Mouse (Mus musculus) frontal cortex, postnatal 25 days (tissue): Measurements from ENCODE around the gene Gjc2.
A peak's percentile ranks its signal among the peaks of the same experiment; 100 is the strongest.
"Not testable (repeated sequence)": the region's sequence is repeated elsewhere in the genome, so short reads cannot be mapped to it uniquely, and the experiment has no call there.

Experiments
- DNase-seq, 2 experiments: peaks; one replicate each; pipeline ENCODE4 v3.0.0; 2022; ENCODE audit warnings: low spot score in 2 of 2

The Gjc2 gene

DNA sequence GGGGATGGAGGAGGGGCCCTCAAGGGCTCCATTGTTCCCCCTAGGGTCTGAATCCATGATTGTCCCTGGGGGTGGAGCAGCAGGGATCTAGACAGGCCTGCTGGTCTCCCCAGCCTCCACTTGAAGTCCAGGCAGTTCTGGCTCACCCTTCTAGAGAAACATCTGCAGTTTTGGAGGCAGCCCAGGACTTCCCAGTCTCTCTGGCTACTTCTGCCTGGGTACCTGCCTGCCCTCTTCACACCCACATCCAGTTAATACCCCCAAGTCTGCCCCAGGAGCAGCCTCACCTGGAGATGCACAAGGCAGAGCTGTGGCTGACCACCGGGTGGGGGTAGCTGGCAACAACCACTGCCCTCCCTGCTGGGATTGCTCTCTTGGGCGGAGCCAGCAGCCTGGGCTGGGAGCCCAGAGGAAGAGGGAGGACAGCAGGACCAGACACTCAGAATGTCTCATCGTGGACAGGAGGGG, at the start of gene Gjc2:
Gene Gjc2, minus strand, starts transcription at position 350 of the 468 bp plus-strand sequence.
- DNase-seq, result no peak

DNA sequence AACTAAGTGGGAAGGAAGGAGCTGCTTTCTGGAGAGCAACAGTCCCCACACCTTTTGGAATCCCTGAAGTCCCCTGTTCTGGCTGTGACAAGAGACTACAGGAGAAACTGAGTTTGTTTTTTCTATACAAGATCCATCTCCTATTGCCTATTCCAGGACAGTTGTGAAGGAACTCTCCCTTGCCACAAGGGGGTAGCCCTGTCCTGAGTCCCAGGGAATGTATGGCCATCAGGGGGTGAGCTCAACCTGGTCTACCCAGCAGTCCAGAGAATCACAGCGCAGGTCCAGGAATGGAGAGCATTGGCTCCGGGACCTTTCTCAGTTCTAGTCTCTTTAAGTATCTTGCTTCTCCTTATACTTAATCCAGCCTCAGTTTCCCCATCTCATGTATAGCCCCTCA, 49.8 kb upstream of the Gjc2 start:
- no peak for DNase-seq

DNA sequence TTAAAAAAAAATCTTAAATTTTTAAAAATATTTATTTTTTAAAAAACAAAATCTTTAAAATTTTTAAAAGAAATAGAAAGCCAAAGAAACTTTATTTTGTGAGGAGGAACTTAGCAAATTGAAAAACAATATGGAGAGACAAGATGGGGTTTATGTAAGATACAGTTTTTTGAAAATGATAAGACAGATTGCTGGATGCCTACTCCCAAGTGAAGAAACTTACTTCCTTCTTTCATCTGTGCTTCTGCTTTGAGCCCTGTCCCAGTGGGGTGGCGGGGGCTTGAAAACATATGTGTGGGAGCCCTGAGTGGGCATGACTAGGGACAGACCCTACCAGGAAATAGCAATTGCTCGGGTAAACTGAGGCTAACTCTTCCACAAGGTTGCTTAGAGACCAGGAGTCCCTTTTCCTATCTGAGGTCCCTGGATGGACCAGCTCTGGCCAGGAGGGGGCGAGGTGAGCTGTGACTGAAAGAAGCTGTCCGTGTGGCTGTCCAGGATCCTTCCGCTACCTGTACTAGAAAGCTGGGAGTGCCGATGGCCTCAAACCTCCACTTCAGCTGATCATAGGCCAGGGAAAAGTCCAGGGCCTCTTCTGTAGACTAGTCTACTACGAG, 47.2 kb upstream of the Gjc2 start:
- DNase-seq, result no peak

DNA sequence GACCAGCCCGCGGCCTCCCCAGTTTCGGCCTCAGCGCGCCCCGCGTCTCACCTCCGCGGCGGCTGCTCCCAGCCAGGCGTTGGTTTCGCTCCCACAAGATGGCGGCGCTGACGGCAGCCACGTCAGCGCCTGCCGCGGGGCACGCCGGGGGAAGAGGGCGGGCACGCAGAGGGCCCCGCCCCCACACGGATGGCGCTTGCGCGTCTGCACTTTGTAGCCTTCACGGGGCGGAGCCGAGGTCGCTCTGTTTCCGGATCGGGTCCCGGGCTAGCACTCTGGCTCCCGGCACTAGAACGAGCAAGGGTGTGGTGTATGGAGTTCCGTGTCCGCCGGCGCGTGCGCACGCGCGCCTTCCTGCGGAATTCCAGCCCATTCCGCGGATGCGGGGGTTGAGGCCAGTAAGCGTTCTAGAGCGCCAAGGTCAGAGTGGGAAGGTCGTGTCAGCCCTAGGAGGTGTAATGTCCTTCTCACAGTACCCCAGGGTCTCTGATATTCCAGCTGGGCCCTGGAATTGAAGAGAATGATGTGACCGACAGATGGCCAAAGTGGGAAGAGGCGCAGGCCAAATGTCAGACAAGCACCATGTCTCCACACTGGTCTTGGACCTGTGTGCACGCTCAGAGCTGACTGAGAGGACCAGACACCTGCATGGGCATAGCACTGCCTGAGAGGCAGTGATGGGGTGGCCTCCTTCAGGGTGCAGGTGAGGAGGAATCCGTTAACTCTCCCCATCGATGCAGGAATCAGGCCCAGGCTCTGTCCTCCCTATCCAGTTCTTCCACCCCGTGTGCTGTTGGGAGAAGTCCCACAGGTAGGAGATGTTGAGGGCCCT, 45.3 kb upstream of the Gjc2 start, which contains the start of gene Arf1:
Gene Arf1, minus strand, starts transcription at position 149 of the 832 bp plus-strand sequence.
- DNase-seq, result peak; percentile 92 to 94

DNA sequence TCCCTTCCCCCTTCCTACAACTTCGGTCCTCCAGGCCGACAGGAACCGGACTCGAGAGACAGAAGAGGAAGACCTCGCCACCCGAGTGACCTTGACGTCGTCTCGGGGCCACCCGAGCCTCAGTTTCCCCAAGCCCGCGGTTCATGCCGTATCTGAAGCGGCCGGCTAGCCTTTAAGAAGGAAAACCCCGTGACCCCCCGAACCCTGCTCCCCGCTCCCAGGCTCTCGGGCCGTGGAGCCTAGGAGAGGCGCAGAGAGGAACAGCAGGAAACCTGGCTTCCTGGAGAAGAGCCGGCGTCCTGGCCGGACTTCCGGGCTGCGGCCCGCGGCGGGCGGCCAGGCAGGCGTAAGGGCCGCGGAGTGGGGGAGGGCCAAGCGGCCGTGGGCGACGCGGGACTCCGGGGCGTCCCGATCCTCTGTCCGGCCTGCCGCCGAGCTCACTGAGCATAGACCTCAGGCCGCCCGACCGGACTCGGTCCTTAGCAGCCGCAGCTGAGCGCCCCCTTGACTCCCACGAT, 44.6 kb upstream of the Gjc2 start:
- no peak for DNase-seq

DNA sequence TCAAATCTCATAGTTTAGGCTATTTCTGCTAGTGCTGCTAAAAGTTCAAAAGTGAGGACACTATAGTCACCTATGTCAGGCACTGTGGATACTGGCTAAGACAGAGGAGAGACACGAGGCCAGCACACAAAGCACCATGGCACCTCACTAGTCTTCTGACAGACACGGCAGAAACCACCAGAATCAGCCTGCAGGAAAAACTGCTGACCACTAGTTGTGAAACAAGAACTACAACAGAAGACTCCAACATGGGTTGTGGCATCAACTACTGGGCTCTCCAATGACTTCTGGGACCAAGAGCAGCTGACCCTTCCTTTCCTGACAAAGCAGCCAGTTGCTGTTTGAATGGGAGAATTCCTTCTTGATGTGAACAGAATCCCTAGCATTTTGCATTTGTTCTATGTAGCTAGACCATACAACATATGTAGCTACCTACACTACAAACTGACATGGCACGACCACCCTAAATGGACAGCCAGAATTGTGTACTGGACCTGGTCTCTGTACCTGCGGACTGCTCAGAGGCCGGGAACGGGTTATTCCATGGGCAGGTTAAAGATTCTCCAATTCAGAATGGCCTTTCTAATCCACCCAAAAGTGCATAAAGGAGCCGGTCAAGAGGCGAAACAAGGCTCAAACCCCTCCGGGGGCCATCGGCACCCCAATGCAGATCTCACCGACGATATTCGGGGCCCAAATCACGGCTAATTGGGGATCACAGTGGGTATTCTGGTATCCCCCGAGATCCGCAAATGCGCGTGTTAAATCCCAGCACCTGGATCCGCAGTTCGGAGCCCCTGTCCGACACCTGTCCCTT, 44.0 kb upstream of the Gjc2 start:
- DNase-seq, result no peak

DNA sequence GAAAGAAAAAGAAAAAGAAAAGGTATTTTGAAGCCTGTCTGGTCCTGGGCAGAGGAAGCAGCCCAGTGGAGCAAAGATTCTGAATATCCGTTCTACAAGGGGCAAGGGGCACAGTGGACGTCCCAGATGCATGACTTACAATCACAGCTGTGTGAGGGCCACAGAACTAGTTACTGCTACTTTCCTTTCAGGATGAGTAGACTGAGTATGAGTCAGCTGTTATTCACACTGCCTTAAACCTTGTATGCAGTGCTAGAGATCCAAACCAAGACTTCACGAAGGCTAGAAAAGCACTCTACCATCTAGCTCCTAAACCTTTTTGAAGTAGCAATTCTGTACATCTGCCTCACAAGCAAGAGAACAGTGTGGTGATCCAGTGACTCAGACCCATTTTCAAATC, 43.2 kb upstream of the Gjc2 start:
- no peak for DNase-seq

DNA sequence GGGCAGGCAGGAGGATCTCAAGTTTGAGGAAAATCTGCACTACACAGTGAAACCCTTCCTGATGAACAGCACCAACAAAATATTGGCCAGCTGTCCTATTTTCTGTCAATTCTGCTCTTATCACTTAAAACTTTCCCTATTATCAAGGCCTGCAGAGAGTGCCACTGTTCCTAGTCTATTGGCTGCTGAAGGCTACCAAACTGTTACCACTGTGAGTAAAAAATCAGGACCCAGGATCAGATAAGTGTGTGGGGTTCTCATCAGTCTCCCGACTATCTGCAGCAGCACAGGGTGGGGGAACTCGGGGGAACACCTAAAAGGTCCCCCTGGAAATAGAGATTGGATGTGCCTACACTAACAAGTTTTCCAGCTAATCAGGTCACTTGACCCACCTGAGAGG, 42.2 kb upstream of the Gjc2 start:
- no peak for DNase-seq

DNA sequence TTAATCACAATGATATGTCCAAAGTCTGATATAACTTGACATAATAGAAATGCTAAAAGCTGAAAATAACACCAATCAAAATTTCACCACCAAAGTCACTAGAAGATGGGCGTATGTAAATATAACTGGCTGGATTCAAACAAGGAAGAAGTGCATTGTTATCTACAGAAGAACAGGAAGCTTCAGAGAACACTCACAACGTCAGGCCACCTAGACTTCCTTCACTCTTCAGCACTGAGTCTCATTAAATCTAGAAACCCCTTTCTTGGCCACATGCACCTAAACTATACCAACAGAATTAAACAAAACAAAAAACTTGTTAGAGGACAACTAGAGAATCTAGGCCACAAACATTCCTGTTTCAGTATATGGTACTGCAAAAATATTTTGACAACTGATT, 41.5 kb upstream of the Gjc2 start:
- DNase-seq, result no peak

DNA sequence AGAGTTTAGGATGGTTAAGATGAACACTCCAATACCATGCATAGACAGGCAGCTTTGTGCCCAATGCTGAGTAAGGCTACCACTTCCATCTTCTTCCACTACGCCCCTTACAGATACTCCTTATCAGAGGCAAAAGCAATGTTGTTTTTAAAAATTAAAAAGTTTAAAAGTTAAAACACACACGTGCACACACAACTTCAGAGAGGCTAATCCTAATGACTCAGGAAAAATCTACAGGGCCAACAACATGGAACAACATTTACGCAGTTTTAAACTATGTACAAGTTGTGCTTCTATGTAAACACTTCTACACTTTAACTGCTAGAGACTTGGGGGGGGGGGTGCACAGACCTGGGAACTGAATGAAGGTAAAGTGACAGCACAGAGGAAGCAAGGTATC, 41.0 kb upstream of the Gjc2 start:
- no peak for DNase-seq

DNA sequence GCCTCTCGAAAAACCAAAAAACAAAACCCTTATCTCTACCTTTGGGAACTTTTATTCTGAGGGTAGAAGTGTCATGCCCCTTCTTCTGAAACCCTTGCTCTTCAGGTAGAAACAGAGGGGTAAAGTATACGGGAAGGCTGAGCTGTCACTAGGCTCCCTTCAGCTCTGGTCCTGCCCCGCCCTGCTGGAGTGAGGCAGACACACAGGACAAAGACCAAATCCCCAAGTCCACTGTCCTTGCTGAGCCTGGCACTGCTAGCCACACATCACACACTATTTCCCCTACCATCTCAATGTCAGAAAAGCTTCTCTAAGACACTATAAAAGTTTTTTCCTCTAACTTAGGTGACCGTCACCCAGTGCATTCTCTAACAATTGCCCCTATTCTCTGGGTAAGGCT, 39.3 kb upstream of the Gjc2 start:
- DNase-seq, result no peak

DNA sequence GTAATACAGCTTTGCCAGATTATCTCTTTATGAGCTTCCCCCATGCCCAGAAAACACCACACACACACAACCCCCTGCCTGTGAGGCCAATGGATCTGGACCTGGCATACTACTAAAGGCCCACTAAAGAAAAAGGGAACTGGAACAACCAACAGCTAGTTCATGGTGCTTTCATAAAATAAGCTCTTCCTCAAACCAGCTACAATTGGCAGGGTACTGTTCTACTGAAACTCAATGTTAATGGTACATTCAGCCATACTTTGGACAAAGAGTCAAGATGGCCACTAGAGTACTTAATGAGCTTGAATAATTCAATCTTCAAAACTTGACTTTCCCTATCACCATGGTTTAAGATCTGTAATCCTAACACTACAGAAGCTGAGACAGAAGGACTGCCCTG, 38.6 kb upstream of the Gjc2 start:
- no peak for DNase-seq

DNA sequence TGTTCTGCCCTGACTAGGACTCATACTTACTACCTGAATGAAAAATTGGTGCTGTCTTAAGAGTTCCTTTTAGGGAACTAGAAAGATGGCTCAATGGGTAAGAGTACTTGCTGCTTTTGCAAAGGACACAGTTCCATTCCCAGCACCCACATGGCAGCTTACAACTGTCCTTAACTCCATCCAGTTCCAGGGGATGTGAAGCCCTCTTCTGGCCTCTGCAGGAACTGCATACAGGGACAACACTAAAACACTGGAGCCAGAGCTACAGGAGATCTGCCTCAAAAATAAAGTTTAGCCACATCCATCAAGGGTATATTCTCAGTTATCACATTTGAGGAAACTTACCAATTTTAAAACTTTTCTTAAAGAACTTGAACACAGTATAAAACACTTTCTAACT, 36.1 kb upstream of the Gjc2 start:
- DNase-seq, result no peak

DNA sequence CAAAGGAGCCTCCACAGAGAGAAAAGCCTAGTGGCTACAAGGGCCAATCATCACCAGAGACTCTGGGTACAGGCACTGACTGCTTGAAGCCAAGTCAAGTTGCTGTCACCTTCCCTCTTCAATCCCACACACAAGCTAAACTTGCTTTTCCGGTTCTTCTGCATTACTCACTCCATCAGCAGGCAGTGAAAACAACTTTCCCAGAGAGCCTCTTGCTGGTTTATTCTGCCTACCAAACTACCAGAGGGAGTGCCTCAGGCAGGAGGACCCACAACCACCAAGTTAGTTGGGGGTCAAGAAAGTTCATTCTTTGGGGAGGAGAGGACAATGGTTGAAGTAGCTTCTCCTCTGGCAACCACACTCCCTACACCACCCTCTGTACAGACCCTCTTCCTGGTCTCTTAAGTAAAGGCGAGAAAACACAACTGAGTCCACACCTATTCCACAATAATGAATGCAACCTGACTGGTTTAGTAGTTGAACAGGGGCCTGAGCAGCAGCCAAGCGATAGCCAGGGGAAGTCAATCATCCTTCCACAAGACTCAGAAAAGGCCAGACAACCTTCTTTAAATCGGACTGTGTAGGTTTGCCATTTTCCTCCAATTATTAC, 35.5 kb upstream of the Gjc2 start:
- DNase-seq, result no peak

DNA sequence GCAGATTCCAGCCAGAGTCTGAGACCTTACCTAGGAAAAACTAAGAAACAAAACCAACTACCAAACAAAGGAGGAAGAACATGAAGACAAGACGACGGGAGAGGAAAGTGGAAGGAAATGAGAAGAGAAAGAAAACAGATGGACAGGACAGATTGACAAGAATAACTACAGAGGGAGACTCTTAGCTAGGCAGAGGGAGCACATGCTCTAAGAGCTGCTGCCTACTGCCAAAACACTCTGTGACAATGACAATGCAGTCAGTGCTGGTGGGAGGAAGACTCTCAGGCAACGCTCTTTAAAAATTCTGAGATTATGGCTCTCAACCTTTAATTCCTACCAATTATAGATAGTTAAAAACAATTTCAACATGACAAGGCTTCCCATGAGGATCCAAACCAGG, 33.9 kb upstream of the Gjc2 start:
- no peak for DNase-seq

DNA sequence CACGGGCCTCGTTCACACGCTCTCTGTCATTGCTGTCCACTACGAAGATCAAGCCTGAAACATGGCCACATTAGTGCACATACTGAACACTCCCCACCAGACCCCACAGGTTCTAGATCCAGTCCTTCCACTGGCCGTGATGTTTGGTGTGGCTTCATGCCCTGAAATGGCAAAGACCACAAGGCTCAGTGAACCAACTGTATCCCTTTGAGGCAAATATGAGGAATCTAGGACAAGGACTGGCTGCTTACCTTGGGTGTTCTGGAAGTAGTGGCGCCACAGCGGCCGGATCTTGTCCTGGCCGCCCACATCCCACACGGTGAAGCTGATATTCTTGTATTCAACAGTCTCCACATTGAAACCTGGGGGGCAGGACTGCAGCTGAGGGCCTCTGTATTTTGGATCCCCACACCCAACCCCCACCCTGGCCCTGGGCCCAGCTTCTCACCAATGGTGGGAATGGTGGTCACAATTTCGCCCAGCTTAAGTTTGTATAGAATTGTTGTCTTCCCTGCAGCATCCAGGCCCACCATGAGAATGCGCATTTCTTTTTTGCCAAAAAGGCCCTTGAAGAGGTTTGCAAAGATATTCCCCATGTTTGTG, 30.0 kb upstream of the Gjc2 start:
- no peak for DNase-seq

DNA sequence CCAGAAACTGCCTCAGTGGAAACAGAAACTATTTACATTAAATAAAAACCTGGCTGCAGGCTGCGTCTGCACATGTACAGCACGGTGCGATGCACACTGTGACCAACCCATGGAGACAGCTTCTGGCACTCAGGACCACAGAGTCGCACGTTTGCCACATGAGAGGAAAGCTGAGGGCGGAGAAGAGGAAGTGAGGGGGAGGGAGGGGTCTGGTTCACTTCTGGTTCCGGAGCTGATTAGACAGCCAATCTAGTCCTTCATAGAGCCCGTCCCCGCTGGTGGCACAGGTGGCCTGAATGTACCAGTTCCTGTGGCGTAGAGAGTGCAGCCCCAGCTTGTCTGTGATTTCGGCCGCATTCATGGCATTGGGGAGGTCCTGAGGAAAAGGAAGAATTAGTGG, 29.3 kb upstream of the Gjc2 start:
- DNase-seq, result not testable (repeated sequence)

DNA sequence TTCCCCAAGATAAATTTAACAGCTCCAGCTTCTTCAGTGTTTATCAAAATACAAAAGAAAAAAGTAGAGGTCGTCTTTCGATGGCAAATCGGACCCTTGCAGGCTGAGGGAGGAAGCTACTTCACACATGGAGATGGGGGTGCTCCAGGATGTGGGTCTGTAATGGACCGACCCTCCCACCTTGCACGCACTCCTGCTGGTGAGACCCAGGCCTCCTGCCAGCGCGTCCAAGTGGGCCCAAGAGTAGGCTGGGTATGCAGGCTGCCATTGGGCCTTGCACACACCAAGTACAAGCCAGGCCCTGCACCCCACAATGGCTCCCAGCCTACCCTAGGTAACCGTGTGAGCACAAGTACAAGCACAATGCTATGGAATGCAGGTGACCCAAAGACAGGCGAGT, 28.5 kb upstream of the Gjc2 start:
- not testable (repeated sequence) for DNase-seq

DNA sequence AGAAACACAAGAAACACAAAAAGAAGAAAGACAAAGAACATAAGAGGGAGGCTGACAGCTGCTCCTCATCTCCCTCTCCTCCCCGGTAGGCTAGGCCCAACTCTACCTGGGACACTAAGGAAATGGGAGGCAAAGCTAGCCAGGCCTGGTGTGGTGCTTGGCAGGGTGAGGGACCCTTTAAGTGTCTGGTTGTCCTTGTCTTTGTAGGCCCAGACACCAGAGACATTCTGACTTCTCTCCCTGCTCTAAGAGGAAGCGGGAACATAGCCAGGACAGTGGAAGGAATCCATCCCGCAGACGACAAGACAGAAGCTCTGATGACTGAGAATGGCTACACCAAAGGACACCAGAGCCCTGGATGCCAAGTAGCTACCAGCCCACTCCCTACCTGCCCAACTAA, 27.0 kb upstream of the Gjc2 start:
- DNase-seq, result no peak

DNA sequence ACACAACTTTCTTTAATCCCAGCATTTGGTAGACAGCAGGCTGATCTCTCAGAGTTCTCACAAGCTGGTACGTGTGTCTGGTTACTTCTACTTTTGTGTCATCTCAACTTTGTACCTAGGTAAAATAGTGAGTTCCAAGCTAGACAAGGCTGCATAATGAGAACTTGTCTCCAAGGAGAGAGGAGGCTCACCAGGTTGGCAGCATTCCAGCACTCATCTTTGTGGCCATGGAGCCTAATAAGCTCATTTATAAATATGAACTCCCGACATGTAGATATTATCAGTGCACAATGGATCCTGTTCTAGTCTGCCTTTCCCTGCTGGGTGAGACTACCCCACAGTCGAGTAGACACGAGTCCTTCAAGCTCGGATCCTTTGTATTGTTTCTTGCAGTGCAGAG, 26.6 kb upstream of the Gjc2 start:
- no peak for DNase-seq

DNA sequence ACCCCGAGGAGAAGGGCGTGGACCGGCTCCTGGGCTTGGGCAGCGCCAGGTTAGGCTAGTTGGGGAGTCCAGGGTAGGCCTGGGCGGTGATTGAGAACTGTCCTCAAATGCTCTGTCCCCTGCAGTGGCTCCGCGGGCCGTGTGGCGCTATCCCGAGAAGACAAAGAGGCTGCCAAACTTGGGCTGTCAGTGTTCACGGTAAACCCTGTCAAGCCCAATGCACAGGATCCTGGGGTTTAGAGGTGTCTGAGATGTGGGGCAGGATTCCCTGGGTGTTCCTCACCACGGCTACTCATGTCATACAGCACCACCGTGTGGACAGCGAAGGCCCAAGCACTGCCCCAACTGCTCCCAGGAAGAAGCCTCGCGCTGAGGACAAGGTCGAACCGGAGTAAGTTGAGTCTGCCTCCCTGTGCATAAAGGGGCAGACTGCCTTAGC, 26.0 kb upstream of the Gjc2 start:
- DNase-seq, result no peak
